Mouse (Mus musculus) limb, embryonic 14.5 days (tissue): ENCODE data around the gene Trafd1. TPM values are rescaled to one million over a fixed set of nuclear protein-coding genes. Genes with fewer than 3 reads are reported as not detected.

Experiments
- ATAC-seq: fragments of 200-750 bp; cut with Nextera tagmentation; 2 replicates; pipeline ENCODE4 v1.8.0; 2017; ENCODE audit warnings: low read depth, moderate number of reproducible peaks, moderate TSS enrichment; ENCODE audit not compliant: low FRiP score
- DNase-seq: peaks from one replicate; pipeline ENCODE4 v3.0.0-alpha.2; 2015; ENCODE audit warnings: low spot score
- H3K27ac ChIP-seq: fragments of 300-500 bp; sonication (generic); replicated peaks from 2 replicates; pipeline ENCODE4 v1.5.1; 2014; ENCODE audit warnings: low read depth, mild to moderate bottlenecking, low read length, moderate library complexity, mixed read lengths
- H3K27me3 ChIP-seq: fragments of 300-500 bp; sonication (generic); 2 replicates; pipeline ENCODE4 v1.6.1; 2014; ENCODE audit warnings: low read length, mixed read lengths; ENCODE audit not compliant: control insufficient read depth, insufficient read depth
- H3K36me3 ChIP-seq: fragments of 300-500 bp; sonication (generic); 2 replicates; pipeline ENCODE4 v1.6.1; 2014; ENCODE audit warnings: mild to moderate bottlenecking, low read length, moderate library complexity, mixed read lengths; ENCODE audit not compliant: control insufficient read depth, insufficient read depth
- H3K4me1 ChIP-seq: fragments of 300-500 bp; sonication (generic); 2 replicates; pipeline ENCODE4 v1.6.1; 2014; ENCODE audit warnings: antibody characterized with exemption, low read length, mixed read lengths; ENCODE audit not compliant: control insufficient read depth, insufficient read depth
- H3K4me2 ChIP-seq: fragments of 300-500 bp; sonication (generic); replicated peaks from 2 replicates; pipeline ENCODE4 v1.6.1; 2014; ENCODE audit warnings: low read depth, mild to moderate bottlenecking, low read length, moderate library complexity; ENCODE audit not compliant: severe bottlenecking
- H3K4me3 ChIP-seq: fragments of 300-500 bp; sonication (generic); replicated peaks from 2 replicates; pipeline ENCODE4 v1.5.1; 2014; ENCODE audit warnings: low read length
- H3K9ac ChIP-seq: fragments of 300-500 bp; sonication (generic); 2 replicates; pipeline ENCODE4 v1.6.1; 2014; ENCODE audit warnings: mild to moderate bottlenecking, low read depth, low read length, moderate library complexity; ENCODE audit not compliant: severe bottlenecking
- H3K9me3 ChIP-seq: fragments of 300-500 bp; sonication (generic); 2 replicates; pipeline ENCODE4 v1.6.1; 2016; ENCODE audit warnings: low read length; ENCODE audit not compliant: control insufficient read depth
- POLR2A ChIP-seq: fragments of 200-500 bp; IDR thresholded peaks from 2 replicates; pipeline ENCODE4 v1.8.0; 2012; ENCODE audit warnings: inconsistent platforms, mild to moderate bottlenecking, moderate library complexity, borderline replicate concordance; ENCODE audit not compliant: insufficient read depth, insufficient read length; ENCODE audit errors: extremely low read depth
- WGBS: fragments of 180-500 bp; shearing (Covaris S2); extraction: QIAGEN DNeasy Blood & Tissue Kit; methylation state at CpG from one replicate; pipeline ENCODE4 v1.1.7; 2014; 5-methylcytosine and 5-hydroxymethylcytosine counted together
- polyA plus RNA-seq, 2 experiments: library from polyadenylated mRNA; depleted of rRNA in 1 of 2; stranded (reverse) in 1 of 2; unstranded in 1 of 2; fragments of >200 nt; fragmentation: Nextera tagmentation in 1 of 2; extraction: Ambion mirVana in 1 of 2; gene quantifications; 2 replicates each; pipeline versions ENCODE4 v1.2.1 to v1.2.3; 2012 to 2014

The Trafd1 gene
- polyA plus RNA-seq, 2 experiments, result 70.2 to 102 TPM

GRCm38 (mm10) chr5:121392667-121393380 is 7.4 kb upstream of the Trafd1 start:
- ATAC-seq (no peak), DNase-seq (no peak)
- H3K4me2 ChIP-seq, result no peak overlapping the region
- H3K4me1 ChIP-seq, result peaks cover 5% of the 10 kb centered on the region; the same call in 1 of the 2 replicates
- no peak overlapping the region for H3K27ac ChIP-seq
- no peaks in the 10 kb centered on the region for H3K27me3 ChIP-seq
- no peaks in the 10 kb centered on the region for H3K9me3 ChIP-seq
- no peak for TF ChIP-seq POLR2A
- no peaks in the 10 kb centered on the region for H3K36me3 ChIP-seq
- H3K4me3 ChIP-seq, result no peak overlapping the region
- 55% methylated on average over 16 of the region's 16 CpGs for WGBS
- no peak overlapping the region for H3K9ac ChIP-seq

DNA sequence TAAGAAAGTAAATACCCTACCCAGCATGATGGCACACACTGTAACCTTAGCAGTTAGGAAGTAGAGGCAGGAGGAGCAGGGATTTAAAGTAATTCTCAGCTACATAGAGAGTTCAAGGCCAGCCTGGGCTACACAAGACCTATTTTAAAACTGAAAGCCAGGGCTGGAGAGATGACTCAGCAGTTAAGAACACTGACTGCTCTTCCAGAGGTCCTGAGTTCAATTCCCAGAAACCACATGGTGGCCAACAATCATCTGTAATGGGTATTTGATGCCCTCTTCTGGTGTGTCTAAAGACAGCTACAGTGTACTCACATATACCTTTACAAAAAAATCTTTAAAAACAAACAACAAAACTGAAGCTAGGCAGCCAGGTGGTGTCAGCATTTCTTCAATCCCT is 4.3 kb upstream of the Trafd1 start:
- H3K36me3 ChIP-seq, result no peaks in the 10 kb centered on the region
- no peak for ATAC-seq

DNA sequence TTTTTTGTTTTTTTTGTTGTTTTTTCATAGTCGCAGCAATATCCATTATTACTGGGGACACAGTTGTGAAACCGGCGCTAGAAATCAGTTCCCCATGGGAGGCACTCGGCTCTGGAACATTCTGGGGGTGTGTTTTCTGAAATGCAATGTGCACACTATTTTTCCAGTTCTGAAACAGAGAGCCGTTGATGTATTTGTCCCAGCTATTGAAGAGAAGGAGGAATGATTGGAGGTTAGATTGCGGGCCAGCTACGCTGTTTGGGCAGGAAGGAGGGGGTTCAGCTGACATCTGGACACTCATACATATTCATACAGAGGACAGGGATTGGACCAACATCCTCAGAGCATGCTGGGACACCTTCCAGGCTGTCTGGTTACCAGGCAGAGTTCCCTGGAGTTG is 3.7 kb upstream of the Trafd1 start:
- no peaks in the 10 kb centered on the region for H3K36me3 ChIP-seq
- DNase-seq (no peak), ATAC-seq (no peak)
- no peak for TF ChIP-seq POLR2A
- no peaks in the 10 kb centered on the region for H3K27me3 ChIP-seq
- no peak overlapping the region for H3K27ac ChIP-seq
- no peak overlapping the region for H3K4me2 ChIP-seq
- H3K9ac ChIP-seq, result no peak overlapping the region
- 68% methylated on average over 7 of the region's 7 CpGs for WGBS
- H3K4me1 ChIP-seq, result peaks cover 10% of the 10 kb centered on the region; the same call in 1 of the 2 replicates
- H3K9me3 ChIP-seq, result no peaks in the 10 kb centered on the region
- H3K4me3 ChIP-seq, result no peak overlapping the region

More for the DNA sequence above, 4.3 kb upstream of the Trafd1 start:
- Histone ChIP-seq H3K27ac (no peak overlapping the region), H3K4me1 (peaks cover 4% of the 10 kb centered on the region; the same call in 1 of the 2 replicates), H3K9ac (no peak overlapping the region), H3K4me2 (no peak overlapping the region), H3K9me3 (no peaks in the 10 kb centered on the region), H3K27me3 (no peaks in the 10 kb centered on the region), H3K4me3 (no peak overlapping the region)
- no peak for DNase-seq
- TF ChIP-seq POLR2A, result no peak

- no peaks in the 10 kb centered on the region for H3K9me3 ChIP-seq
- no peak overlapping the region for H3K4me3 ChIP-seq
- H3K4me1 ChIP-seq, result peaks cover 15% of the 10 kb centered on the region; the same call in 1 of the 2 replicates
- no peak overlapping the region for H3K4me2 ChIP-seq
- no peaks in the 10 kb centered on the region for H3K27me3 ChIP-seq
- no peak overlapping the region for H3K27ac ChIP-seq
- TF ChIP-seq POLR2A, result no peak
- DNase-seq, result no peak
- no peak for ATAC-seq
- H3K9ac ChIP-seq, result no peak overlapping the region
- H3K36me3 ChIP-seq, result peaks cover 7% of the 10 kb centered on the region
- WGBS, result 50% methylated on average over 4 of the region's 4 CpGs
Observed at GRCm38 (mm10) chr5:121387126-121387525, 1.7 kb upstream of the Trafd1 start.

GRCm38 (mm10) chr5:121386120-121386909 is 883 bp upstream of the Trafd1 start:
- ATAC-seq, result no peak
- Histone ChIP-seq H3K4me2 (peak overlapping the region; percentile 71), H3K4me3 (peak overlapping the region; percentile 74), H3K36me3 (peaks cover 15% of the 10 kb centered on the region), H3K4me1 (peaks cover 15% of the 10 kb centered on the region; the same call in 1 of the 2 replicates), H3K9me3 (no peaks in the 10 kb centered on the region), H3K9ac (no peak overlapping the region), H3K27me3 (no peaks in the 10 kb centered on the region), H3K27ac (no peak overlapping the region)
- 32% methylated on average over 22 of the region's 22 CpGs for WGBS
- DNase-seq, result no peak
- TF ChIP-seq POLR2A, result no peak
